Mouse (Mus musculus) erythroid progenitor cell, adult 5-6 weeks (primary cell): ENCODE results near the gene Raver1. TPM values are rescaled to one million over a fixed set of nuclear protein-coding genes. Genes with fewer than 3 reads are reported as not detected.

Source experiments
- ATAC-seq: replicated peaks from 2 replicates; pipeline ENCODE4 v1.8.0; 2016; ENCODE audit warnings: moderate number of reproducible peaks, mild to moderate bottlenecking, moderate TSS enrichment, inconsistent platforms; ENCODE audit not compliant: poor library complexity, low FRiP score, severe bottlenecking
- total RNA-seq, 2 experiments: library from RNA; stranded (forward) in 1 of 2; stranded (reverse) in 1 of 2; fragments of 150-400 nt in 1 of 2; fragments of 186-747, 209-891 nt in 1 of 2; gene quantifications; 2 replicates each; pipeline versions ENCODE4 v1.2.3 to v1.2.4; 2015 to 2017; ENCODE audit warnings: low replicate concordance in 2 of 2

The Raver1 gene
- total RNA-seq, 2 experiments from 2014 or later = 18.4 to 32.5 TPM

GRCm38 (mm10) chr9:21107607-21108237 is 15.9 kb upstream of the Raver1 start:
- no peak for ATAC-seq

- peak; percentile 92 for ATAC-seq
Observed at GRCm38 (mm10) chr9:21105760-21106564, 14.2 kb upstream of the Raver1 start.

GRCm38 (mm10) chr9:21104814-21105213 is 13.0 kb upstream of the Raver1 start:
- no peak for ATAC-seq

- no peak for ATAC-seq
Observed at GRCm38 (mm10) chr9:21102076-21102475, 10.3 kb upstream of the Raver1 start.

GRCm38 (mm10) chr9:21100447-21101161 is 8.8 kb upstream of the Raver1 start:
- no peak for ATAC-seq

- ATAC-seq = peak; percentile 22
Observed at GRCm38 (mm10) chr9:21097793-21098192, 6.0 kb upstream of the Raver1 start.

GRCm38 (mm10) chr9:21095958-21096357 is 4.2 kb upstream of the Raver1 start:
- no peak for ATAC-seq

GRCm38 (mm10) chr9:21093423-21093822 is 1.6 kb upstream of the Raver1 start:
- ATAC-seq = no peak

GRCm38 (mm10) chr9:21090972-21091706 is 669 bp downstream of the Raver1 start:
- ATAC-seq = peak; percentile 15; the same call in 1 of the 2 replicates

GRCm38 (mm10) chr9:21090537-21090936 is 1.3 kb downstream of the Raver1 start:
- ATAC-seq = no peak

- no peak for ATAC-seq
Observed at GRCm38 (mm10) chr9:21083324-21083723, 8.5 kb downstream of the Raver1 start.

- ATAC-seq = no peak
Observed at GRCm38 (mm10) chr9:21081127-21081526, 10.7 kb downstream of the Raver1 start.

GRCm38 (mm10) chr9:21075625-21076024 is 16.2 kb downstream of the Raver1 start:
- no peak for ATAC-seq

- ATAC-seq = no peak
Observed at GRCm38 (mm10) chr9:21074173-21074572, 17.6 kb downstream of the Raver1 start.

- ATAC-seq = peak; percentile 91
Observed at GRCm38 (mm10) chr9:21073044-21073840, 18.6 kb downstream of the Raver1 start, which contains the start of the genes Gm49373 and Fdx1l. TSS of gene Gm49373 (minus strand) at chr9:21073096. TSS of gene Fdx1l (minus strand) at chr9:21073614.

GRCm38 (mm10) chr9:21072641-21073040 is 19.2 kb downstream of the Raver1 start:
- no peak for ATAC-seq

- ATAC-seq = no peak
Observed at GRCm38 (mm10) chr9:21067006-21067684, 24.7 kb downstream of the Raver1 start, which contains the start of gene Zglp1. TSS of gene Zglp1 (minus strand) at chr9:21067093.

GRCm38 (mm10) chr9:21062928-21063327 is 28.9 kb downstream of the Raver1 start:
- no peak for ATAC-seq
